Mouse (Mus musculus) cerebellum, postnatal 4 days (tissue): ENCODE data around the gene Ranbp1.
"Not testable (repeated sequence)": the region's sequence is repeated elsewhere in the genome, so short reads cannot be mapped to it uniquely, and the experiment has no call there.

Experiments used
- DNase-seq, 2 experiments: peaks; one replicate each; pipeline ENCODE4 v3.0.0; 2022; ENCODE audit warnings: low spot score in 2 of 2, mixed read lengths in 1 of 2

Ranbp1 gene

GRCm38 (mm10) chr16:18203430-18204091 lies 45.0 kb downstream of the Ranbp1 start:
- DNase-seq = no peak

GRCm38 (mm10) chr16:18202061-18202460 lies 46.5 kb downstream of the Ranbp1 start:
- DNase-seq = no peak

DNA sequence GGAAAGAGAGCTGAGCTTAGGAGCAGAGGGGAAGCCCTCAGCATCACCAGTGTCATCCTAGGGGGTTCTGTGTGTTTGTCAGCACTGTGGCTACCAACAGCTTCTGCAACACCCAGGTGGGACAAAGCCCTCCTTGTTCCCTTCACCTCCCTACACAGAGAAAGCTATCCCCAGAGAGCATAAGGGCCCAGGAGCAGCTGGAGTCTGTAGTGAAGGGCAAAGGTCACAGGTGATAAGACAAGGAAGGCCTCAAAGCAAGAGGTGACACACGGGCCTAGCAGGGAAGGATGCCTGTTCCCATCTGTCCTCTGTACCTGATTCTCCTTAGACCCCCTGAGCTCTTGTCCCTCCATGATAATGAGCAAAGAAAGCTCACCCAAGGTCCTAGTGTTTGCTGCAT lies 46.9 kb downstream of the Ranbp1 start:
- no peak for DNase-seq

- DNase-seq = no peak
Observed at GRCm38 (mm10) chr16:18200062-18200461, 48.5 kb downstream of the Ranbp1 start.

GRCm38 (mm10) chr16:18198365-18199098 lies 50.0 kb downstream of the Ranbp1 start:
- no peak for DNase-seq

DNA sequence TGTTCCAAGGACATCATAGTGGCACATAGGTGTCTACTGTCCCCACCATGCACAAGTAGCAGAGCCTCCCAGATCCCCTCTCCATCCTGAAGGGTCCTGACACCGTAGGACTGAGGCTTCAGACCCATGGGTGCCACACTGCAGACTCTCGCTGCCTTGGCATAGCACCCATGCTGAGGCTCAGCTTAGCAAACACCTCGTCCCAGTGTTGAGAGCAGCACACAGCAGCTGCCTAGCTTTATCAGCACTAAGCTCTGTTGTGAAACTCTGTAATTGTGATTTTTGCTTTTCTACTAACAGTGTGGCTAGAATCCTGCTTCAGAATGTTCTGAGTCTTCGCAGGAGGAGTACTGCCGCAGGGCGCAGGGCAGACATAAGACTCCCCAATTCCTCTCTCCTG lies 50.7 kb downstream of the Ranbp1 start:
- DNase-seq = no peak

- not testable (repeated sequence) for DNase-seq
Observed at GRCm38 (mm10) chr16:18195561-18195960, 53.0 kb downstream of the Ranbp1 start.

- DNase-seq = no peak
Observed at GRCm38 (mm10) chr16:18195068-18195467, 53.5 kb downstream of the Ranbp1 start.

GRCm38 (mm10) chr16:18194208-18194985 lies 54.1 kb downstream of the Ranbp1 start:
- no peak for DNase-seq

GRCm38 (mm10) chr16:18191006-18191405 lies 57.5 kb downstream of the Ranbp1 start:
- DNase-seq = no peak
